Mouse (Mus musculus): ENCODE data around the gene Enho.
A peak's percentile ranks its signal among the peaks of the same experiment; 100 is the strongest.

Gene Enho

DNA sequence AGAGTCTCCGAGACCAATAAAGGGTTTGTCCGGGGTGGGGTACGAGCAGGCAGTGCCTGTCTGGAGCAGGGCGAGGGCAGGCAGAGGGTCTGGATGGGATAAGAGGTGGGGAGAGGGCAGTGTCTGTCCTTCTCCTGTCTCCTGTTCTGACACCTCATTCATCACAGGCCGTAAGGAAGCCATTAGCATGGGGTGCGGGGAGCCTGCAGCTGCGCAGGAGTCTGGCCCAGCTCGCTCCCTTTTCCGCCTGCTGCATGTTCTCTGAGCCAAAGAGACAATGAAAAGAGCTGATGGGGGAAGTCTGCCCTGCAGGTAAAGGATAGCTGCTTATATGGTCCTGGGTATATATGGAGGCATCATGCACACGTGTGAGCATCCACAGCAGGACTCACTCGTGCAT lies 22.6 kb upstream of the Enho start:
- DNase-seq = no peak

DNA sequence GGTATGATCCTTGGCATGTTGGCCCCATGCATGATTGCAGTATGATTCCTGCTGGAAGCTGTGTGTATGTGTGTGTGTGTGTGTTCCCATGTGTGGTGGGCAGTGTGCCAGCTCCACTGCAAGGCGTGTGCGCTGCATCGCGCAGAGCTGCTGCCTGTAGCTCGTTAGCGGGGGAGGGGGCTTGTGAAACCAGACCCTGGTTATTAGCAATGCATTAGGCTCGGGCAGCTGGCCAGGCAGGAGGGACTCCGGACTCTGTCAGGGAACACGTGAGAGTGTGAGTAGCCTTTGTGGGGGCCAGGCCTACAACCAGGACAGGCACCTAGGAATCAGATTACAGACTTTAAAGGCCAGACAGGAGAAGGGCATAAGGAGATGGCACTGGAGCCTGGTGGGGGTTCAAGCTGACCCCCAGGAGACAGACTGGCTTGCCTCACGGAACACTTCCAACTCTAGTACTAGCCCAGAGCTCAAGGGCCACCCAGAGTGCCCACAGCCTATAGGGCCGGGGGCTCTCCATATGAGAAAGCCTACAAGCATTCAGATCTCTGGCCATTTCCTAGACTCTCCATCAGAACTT lies 20.8 kb upstream of the Enho start:
- DNase-seq = peak in 1 of 2 experiments; percentile 67

DNA sequence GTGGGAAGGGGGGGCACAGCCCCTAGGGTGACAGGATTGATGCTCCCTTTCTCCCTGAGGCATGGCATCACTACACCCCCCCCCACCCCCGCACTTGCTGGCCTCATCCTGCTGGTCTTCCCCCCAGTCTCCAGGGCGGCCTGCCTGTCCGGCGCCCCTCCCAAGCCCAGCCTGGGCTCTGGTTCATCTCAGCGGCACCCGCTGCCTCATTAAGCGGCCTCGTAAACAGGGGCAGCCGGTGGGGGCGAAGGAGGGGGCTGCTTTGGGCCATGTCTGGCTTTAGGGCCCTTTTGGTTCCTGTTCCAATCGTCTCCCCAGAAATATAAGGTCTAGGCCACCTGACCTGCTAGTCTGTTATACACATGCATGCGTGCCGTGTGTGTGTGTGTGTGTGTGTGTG lies 19.4 kb upstream of the Enho start:
- DNase-seq = no peak

DNA sequence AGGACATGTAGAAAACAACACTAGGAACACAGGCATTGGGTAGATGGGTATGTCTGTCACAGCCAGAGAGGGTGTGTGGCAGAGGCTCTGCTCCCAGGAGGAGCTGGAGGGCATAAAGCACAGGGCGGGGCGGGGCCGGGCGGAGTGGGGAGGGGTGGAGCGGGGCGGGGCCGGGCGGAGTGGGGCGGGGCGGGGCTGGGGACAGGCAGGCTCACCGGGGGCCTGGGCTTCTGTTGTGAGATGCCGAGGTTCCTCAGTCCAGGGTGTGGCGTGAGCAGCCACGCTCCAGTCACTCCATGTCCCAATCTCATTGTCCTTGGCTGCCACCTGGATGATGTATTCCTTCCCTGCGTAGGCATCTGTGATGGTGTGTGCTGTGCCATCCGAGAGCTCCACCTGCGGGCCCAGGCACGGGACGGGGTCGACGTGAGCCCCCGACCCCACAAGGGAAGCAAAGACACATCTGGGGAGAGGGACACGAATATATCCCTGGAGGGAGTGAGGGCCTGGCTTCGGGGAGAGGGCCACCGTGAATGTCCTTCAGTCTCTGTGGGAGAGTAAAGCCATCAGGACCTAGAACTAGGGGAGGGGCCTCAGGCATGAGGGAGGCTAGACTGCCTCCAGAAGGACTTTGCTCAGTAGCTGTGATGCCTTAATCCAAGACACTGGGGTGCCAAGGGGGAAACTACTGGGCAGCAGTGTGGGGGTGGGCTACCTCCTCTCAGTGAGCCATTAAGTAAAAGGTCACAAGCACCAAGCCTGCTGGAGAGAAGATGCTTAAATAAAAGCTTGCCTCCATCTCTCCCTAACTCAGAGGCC lies 18.7 kb upstream of the Enho start:
- DNase-seq = no peak

DNA sequence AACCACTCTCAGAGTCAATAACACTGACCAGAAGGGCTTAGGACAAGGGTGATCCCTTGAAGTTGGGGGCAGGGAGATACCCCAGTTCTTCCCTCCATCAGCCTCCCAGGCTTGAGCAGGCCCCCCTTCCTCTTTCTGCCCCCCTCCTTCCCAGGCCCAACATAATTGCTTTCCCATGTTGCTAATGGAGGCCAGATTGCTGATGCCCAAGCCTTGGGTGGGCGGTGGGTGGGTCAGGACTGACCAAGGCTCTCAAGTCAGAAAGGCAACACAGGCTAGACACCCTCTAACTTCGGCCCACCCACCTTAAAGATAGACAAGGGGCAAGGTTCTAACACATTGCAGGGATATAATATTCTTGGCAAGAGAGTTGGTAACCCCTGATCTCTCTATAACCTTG lies 15.4 kb upstream of the Enho start:
- DNase-seq = no peak

DNA sequence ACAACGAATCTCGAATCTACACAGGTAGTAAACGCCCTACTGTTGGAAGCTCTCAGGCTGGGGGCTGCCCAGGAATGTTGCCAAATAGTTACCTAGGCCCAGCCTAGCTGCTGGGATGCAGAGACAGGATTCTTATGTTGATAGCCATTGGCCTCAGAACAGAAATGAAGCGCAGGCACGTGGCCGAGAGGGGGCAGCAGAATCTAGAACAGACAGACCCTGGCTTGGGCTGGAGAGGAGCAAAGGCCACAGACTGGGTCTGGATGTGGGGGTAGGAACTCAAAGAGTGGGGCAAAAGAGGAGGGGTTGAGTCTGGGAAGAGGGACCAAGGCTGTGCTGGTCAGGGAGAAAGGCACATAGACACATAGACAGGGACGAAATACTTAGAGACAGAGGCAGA lies 14.1 kb upstream of the Enho start:
- peak; percentile 86 to 90 for DNase-seq

DNA sequence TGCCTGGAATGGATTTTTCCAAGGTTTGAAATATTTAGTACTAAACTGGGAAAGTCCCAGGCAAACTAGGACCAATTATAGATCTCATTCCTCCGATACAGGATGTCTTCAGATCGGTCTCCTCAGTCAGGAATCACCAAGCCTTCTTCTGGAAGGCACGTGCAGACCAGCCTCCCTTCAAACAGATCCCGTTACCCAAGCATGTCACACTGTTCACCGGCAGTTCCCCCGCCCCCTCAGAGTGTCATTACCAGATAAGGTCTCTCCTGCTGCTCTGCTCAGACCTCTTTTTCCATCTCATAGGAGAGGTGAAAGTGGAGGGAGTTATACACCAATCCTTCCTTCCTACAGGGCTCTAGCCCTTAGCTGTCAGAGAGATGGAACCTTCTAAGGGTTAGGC lies 13.6 kb upstream of the Enho start:
- no peak for DNase-seq

DNA sequence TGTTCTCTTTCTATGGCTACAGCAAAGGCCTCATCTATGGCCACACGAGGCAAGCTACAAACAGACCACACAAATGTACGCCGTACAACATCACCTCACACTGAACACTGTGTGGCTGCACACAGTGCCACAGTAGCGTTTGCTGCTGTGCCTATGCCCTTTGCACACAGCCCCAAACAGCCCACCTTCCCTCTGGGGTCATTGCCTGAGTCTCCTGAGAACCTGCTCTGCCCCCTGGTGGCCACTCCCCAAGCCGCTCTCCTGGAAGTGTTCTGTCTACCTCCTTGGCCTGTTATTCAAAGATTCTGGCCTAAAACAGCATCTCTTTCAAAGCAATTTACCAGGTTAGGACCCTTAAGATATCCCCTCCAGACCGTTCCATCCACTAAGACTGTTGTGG lies 13.2 kb upstream of the Enho start:
- DNase-seq = peak; percentile 89 to 95

DNA sequence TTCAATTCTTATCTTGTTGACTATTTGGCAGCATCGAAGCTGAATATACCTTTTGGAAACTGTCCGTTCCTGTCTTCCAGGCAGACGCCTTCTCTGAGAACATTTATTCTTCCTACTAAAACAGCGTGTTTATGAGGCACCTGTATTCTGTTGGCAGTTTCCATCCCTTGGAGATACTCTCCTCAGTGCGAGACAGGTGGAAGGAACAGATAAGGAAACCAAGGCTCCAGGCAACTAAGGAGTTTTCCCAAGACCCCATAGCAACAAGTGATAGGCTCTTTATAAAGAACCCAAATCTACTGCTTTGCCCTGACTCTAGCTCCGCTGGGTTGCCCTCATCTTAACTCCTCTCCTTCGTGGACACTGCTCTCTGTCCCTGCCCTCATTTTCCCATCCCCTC lies 8.5 kb upstream of the Enho start:
- no peak for DNase-seq

DNA sequence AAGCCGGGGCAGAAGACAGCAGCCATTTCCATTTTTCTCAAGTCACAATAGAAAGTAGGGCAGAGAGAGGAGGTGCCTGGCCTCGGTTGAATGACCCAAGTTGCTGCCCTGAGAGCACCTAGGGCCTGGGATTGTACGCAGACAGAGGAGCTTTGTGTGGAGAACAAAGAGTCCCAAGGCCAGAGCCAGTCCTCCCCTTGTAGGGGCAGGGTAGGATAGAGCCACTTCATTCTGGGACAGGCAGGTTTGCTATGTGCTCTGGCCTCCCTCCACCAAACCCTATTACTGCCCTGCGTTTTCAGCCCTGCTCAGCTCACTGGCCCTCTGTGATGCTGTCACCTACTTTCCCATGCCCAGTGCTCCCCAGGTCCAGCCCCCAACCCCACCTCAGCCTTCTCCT lies 8.0 kb upstream of the Enho start:
- no peak for DNase-seq

DNA sequence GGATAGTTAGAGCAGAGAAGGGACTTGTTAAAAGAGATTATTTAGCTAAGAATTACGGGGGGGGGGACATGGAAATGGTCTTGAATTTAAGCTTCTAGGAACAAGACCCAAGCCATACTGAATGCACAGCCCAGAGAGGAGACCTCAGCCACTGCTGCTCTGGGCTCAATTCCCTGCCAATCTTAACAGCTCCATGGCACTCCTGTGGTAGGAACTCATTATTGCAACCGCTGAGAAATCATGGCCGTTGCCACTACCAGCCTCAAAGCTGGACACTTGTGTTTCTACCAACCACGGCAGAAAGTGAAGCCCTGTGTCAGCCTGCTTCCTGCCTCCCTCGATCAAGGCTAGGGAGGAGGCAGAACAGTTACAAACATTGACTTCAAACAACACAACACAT lies 5.4 kb upstream of the Enho start:
- peak; percentile 77 to 79 for DNase-seq

DNA sequence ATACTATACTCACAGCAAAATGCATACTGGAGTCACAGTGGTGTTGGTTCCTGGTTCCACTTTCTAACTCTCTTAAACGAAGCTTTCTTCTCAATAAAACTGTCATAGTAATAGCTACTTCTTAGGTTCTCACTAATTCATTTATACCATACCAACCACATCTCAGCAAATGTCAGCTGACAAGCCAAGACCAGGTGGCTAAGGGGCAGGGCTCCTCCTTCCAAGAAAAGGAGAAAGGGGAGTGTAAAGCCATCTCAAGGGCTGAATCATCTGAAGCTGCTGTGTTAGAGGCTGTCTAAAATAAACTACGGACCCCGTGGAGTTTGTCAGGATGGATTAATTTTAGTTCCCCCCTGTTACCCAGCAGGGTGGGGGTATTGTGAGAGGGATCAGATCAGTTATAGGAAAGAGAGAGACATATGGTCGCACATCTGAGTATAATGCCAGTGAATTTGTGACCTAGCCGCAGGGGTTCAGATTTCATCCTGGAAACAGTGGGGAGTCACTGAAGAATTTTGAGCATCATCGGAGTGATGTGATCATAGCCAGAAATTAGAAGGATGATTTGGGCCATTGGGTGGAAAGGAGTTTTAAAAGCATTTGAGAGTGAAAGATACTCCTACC lies 1.2 kb upstream of the Enho start:
- no peak for DNase-seq

DNA sequence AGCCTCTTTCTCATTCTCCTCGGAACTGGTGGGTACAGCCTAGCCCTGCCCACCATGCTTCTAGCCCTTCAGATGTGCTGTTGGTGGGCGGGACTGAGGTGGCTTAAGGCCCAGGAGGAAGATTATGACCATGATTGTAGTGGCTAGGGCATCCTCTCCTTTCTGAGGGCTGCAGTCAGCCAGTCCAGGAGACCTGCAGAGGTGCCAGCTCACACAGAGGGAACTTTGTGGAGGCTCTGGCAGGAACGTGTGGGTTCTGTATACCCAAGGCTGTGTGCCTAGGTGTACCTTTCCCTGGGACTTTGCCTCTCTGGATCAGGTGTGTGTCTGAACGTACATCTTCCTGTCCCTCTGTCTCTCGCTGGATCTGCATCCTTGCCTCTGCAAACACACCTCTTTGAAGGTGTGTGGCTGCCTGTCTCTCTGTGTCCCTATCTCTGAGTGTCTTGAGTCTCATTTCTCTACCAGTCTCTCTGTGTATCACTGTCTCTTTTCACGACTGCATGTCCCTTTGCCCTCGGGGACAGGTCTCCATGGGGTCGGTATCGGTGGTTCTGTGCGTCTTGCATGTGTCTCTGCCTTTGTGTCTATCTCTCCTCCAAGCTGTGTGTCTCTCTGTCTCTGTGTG lies 796 bp downstream of the Enho start:
- peak; percentile 48 to 62 for DNase-seq

DNA sequence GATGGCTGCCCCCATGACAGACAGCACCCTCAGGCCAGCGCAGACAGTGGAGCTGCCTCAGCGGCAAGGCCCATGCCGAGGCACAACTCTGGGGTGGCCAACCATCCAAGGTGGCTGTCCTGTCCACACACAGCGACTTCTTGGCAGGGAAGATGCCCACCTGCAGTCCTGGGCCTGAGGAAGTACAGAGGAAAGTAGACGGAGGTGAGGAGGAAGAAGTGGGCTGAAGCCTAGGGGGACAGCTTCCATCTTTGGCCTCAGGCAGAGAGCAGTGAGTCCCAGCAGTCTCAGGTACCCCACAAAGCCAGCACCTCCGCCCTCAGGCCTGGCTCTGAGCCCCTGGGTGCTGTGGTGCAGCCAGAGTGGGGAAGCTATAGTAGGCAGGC lies 1.3 kb downstream of the Enho start:
- DNase-seq = peak in 1 of 2 experiments; percentile 44

DNA sequence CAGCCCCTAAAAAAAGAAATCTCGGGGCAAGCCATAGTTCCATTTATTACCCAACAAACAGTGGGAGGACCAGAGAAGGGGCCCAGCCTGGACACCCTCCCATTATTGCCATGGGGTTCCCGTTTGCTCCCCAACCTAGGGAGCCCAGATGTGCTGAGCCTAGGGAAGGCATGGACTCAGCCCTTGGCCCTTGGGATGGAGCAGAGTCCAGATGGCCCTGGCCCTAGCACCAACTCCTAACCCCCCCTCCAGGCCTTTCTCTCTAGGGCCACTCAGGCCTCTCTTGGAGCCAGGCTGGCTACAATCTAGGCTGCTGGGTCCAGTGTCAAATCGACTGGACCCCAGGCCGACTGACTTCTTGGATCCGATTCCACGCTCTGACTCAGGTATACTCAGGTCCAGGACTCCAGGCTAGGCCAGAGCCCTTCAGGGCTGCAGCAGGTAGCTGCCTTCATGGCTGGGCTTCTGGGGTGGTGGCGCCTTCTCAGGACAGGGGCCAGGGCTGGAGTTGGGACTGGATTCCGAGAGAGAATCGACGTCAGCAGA lies 1.9 kb downstream of the Enho start:
- no peak for DNase-seq

DNA sequence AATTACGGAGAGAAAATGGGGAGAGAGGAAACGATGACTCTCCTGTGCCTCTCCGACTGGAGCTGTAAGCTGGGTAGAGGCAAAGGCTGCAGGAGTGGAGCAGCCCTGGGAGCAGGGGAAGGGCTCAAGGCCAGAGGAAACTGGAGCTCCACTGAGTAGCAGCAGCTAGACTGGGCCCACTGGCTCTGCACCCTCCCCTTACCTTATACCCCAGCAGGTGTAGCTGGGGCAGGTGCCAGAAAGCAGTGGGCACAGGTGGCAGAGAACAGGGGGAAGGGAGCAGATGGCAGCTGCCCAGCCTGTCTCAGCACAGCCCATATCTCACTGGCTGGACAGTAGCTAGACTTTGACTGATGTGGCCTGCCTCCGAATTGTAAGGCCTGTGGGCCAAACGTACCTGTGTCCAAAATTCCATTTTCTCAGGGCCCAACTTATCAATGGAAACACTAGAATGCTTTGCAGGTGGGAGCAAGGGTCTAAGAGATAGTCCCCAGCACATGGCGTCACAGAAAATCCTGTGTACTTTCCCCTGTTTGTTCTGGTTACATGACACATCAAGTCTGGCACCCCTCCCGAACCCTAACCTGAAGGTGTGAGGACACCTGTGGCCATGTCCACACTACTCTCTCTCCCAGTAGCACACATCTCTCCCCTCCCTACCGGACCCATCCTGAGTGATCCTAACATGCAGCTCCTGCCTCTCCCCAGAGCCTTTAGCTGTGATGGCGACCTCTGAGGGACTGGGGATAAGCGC lies 3.1 kb downstream of the Enho start:
- DNase-seq = peak; percentile 85 to 91

DNA sequence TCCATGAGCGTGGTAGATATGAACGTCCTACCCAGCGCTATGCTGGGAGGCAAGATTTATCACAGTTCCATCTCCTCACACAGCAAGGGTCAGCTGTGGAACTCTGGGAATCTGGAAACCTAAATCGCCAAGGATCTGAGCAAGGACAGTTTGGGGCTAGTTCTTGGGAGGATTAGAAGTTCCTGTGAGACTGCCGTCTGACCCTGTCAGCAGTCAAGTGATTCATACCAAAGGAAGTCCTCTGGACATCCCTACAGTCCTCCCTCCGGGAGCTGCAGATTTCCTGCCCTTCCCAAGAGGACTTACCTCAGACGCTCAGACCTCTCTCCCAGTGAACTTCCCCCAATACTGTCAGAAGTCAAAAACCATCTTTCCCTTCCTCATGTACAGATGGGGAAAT lies 3.8 kb downstream of the Enho start:
- no peak for DNase-seq

DNA sequence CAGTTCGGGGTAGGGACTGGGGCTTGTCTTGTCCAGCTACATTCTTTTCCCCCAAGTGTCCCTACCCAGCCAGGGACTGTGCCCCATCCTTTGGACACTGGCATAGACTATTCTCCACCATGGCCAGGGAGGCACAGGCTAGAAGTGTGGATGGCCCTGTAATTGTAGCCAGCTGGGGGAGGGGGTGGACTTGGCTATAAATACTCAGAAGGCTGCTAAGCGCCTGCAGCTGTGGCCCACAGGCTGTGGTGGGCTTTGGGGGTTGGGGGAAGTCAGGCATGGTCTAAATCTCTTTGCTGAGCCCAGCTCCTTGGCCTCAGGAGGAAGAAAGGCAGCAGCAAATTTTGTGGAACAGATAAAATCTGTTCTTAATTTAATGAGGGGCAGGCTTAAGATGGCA lies 4.2 kb downstream of the Enho start:
- DNase-seq = peak in 1 of 2 experiments; percentile 54

DNA sequence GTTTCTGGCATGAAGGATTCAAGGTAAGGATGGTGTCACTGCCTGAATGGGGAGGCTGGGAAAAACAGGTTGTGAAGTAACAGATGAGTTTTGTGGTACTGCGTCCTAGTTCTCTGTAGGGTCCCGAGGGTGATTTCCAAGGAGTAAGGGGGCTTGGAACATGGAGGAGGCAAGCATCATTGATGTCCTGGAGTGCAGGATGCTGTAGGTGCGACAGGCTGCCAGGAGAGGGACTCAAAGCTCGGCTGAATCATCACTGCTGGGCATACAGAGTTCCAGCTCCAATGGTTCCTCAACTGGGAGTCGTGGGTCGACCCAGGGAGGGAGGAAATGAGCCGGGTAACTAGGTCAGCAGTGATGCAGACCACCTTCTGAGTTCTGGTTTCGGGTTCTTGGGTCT lies 4.9 kb downstream of the Enho start:
- DNase-seq = no peak

DNA sequence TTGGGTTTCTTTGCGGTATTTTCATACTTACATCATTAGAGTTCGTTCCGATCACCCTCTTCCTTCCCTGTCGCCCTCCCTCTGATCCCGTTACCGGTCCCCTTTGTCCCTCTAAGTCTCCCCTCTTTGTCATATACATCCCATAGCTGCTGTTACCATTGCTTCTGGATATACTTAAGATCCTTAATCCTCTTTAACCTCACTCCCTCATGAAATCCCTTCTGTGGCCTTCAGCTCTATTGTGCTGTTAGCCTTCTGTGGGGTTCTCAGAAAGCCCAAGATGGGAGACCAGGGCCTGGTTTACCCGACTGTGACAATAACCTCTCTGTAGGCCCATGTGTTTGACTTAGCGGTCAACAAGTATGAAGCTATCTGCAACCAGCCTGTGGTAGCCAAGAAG lies 5.5 kb downstream of the Enho start:
- no peak for DNase-seq

DNA sequence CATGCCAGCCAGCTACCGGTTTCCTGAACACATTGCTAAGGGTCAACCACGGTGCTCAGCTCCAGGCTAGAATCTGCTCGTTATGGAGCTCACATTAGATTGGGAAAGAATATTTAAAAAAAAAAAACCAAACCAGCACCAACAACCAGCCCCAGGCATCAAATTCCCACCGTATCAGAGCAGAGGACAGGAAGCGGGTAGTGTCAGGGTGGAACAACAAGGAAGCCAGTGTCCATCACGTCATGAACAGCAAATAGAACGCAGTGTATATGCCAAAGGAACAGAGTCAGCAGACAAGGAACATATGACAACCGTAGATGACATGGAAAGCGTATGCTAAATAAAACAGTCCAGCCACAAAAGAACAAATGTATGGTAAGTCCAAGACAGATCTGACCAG lies 7.1 kb downstream of the Enho start:
- DNase-seq = no peak

DNA sequence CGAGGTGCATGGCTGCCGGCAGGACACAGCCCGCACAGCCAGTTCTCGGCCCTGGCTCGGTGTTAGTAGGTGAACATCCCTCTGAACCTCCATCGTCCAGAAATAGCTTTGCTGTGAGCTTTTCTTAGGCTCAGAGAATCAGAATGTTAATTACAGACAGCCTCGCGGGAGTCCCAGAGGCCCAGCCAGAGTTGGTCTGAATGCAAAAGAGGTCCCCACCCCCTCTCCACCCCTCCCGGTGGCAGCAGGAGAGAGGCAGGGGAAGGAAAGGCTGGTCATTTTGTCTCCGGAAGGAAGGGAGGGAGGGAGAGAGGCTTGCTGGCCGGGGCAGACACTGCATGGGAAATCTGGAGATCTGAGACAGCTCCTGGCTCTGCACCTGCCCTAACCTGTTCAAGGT lies 8.7 kb downstream of the Enho start:
- DNase-seq = peak; percentile 50 to 67

DNA sequence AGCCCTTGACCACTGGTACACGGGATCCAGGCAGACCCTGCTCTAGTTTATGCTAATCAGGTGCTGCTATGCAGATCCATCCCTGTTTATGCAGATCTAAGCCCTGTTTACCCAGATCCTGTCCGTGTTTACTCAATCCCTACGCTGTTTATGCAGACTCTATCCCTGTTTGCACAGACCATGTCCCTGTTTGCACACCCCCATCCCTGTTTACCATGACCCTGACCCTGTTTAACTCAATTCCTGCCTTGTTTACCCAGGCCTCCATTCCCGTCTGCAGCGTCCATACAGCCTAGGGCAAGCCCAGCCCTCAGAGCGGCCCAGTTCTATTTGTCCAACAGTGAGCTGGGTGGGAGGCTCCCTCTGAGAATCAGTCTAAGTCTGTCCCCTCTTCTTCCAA lies 9.9 kb downstream of the Enho start:
- DNase-seq = no peak

Data from cerebellum, postnatal 14 days (tissue).